Mouse (Mus musculus) adrenal gland (tissue): ENCODE measurements around the gene Clcn2.

Experiments used
- intact Hi-C: fragments of 180-260 bp; cut with DNase I; formaldehyde crosslinking; loops from one replicate; pipeline ENCODE4 v1.15.1; 2025

Clcn2 gene

DNA sequence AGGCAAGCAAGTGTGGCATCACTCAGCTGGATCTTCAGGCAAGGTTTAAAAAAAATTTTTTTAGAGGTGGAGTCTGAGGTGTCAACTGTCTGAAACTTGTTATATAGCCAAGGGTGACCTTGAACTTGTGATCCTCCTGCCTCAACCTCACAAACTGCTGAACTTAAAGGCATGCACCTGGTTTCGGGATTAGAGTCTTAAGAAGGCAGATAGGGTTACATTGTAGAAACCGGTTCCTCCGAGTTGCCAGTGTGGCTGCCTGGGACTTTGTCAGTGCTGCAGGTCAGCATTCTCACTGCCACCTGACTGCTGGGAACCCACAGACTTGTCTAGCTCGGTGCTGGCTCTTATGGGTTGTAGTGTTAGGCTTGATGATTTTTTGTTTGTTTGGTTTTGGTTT lies 5.7 kb upstream of the Clcn2 start:
- intact Hi-C loops, result no loop called here

DNA sequence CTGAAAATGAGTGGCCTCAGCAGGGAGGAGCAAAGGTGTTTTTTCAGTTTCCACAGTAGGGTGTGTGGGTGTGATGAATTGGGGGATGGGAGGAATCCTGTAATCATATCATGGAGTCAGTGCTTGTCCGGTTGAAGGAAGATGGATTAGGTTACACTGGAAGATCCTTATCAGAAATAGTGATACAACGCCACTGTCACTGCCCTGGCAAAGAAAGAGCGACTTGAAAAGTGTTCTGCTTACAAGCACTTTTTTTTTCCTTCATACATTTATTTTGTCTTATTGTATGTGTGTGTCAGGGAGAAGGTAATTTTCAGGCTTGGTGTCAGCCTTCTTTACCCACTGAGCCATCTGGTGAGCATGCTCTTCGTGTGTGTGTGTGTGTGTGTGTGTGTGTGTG lies 5.2 kb upstream of the Clcn2 start:
- intact Hi-C loops, result no loop called here

DNA sequence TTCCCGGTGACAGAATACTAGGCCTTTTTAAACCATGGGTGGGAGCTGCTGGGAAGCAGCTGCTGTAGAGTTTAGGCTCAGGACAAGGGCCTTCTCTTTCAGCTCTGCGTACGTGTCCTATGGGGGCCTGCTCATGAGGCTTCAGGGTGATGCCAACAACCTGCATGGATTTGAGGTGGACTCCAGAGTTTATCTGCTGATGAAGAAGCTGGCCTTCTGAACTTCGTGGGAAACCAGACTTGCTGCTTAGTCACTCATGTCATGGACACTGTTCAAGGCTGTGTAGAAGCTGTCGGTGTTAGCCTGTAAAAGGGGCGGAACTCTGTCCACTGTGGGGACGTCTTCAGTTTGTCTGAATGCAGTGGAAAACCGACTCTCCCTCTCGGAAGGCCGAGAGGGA lies 4.3 kb upstream of the Clcn2 start:
- intact Hi-C loops, result no loop called here

DNA sequence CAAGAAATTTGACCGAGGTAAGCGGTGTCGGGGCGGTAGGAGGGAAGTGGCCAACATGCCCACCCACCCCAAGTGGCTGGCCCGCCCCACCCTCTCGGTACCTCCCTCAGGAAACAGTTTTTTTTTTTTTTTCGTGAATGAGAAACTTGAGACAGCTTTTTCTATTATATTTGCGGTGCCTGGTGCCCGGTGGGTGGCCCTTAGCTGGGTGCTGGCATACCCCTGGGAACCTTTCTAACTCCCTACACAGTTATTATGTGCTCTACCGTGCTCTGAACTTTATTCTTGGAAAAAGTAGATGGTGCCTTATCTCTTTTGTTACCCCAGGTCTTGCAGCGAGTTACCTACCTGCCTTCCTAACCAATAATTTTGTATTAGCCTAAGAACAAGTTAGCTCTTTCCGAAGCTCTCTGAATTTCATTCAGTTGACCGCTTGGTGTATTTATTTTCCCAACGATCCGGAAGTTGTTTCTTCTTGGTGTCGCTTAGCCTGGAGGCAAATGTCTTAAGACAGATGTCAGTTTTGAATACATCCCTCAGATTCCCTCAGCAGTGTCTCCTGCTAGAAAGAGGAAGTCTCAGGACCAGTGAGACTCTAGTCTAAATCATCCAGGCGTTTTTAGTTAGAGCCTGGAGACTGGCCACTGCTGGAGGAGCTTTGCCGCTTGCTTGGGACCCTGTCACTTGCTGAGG lies 578 bp upstream of the Clcn2 start:
- intact Hi-C loops, result no loop called here

DNA sequence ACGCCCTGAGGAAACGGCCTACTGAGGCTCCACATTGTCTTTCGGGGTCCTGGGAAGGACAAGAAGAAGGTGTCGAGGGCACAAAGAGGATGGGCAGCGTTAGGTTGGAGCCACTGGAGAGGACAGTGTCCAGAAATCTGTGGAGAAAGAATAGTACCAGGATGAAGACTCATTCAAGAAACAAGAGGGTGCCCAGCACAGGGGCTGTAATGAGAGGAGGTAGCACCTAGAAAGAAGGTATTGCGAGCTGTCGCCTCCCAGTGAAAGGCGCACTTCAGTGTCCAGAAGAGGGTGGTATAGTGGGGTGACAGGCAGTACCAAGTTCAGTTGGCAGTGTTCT lies 735 bp downstream of the Clcn2 start:
- intact Hi-C loops, result no loop called here

DNA sequence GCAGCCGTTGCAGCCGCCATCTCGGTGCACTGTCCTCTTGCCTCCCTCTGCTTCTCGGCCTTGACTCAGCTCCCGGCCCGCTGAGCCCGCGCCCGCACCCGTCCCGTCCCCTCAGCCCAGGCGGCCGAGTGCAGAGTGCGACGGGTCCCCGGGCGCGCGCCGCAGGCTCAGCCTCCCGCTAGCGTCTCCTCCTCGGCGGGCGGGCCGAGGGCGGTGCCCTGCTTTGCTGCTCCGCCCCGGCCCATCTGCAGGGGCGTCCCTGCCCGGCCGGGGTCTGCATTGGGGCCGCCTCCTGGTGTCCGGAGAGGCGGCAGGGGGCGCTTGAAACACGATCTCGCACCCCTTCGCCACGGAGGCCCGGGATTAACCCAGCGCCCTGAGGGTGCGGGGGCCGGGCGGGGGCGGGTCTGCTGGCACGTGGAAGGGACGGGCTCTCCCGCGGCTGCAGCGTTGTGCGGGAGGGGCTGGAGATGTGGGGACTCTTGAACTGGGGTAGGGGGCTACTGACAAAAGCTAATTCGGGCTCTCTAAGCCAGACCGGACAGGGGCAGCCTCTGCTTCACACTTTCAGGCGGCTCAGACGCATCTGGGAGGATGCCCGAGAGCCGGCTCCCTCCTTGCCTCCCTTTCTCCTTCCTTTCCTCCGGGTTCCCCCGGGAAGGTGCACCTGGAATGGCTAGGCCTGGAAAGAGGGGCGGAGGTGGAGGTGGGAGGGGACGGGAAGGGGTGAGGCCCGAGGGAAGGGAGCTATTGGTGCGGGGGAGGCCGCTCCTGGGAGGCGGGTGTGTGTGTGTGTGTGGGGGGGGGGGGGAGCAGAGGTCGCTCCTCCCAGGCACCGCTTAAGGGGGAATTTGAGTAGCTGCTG lies 1.3 kb downstream of the Clcn2 start:
- intact Hi-C loops, result no loop called here

DNA sequence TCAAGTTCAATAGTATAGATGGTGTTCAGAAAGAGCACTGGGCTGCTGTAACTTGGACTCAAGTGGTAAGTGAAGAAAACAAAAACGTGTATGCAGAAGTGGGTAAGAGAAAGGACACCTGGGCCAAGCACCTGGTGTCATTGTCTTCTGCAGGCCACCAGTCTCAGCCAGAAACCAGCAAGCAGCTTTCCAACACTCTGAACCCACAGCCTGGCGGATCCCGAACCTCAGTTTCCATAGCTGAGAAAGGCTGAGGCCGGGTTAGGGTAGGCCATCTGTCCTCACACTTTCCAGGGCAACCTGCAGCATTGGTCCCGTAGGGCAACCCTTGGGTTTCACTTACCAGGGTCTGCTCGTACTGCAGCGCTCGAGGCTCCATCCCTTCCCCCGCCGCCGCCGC lies 2.0 kb downstream of the Clcn2 start:
- intact Hi-C loops, result no loop called here

DNA sequence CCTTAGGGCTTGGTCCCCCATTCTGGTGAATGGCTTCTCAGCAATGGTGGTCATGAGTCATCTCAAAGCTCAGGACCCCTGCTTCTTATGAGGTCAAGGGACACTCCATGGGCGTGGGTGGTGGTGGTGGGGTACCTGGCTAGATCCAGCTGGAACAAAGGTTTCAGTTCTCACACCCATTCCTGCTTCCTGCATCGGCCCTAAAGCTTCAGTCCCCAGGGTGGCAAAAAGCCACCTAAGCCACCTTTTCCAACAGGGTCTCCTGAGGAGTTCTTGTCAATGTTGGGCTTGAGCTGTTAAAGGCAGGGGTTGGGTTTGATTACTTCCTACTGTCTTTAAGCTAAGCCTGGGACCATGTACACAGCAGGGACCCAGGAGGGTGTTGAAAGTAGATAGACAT lies 2.4 kb downstream of the Clcn2 start:
- intact Hi-C loops, result no loop called here

GRCm38 (mm10) chr16:20714307-20715080 lies 3.1 kb downstream of the Clcn2 start:
- intact Hi-C loops, result loop anchor here (5.0 kb wide), 1 partner anchor 37 kb away; no protein-coding TSS in a partner anchor

DNA sequence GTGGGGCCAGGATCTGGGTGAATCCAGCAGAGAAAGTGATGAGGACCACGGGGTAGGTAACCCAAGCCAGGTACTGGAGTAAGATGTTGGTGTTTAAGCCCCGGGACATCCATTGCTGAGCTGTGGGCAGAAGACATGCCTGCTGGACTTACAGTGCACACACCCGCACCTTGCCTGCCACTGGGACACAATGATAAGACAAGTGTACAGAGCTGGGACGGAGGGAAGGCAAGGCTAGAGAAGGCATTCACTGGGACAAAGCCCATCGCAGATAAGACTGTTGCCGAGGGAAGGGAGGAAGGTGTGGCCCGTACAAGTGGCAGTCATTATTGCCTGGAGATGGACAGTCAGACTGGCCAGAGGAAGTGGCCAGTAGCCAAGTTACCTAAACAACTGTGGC lies 4.7 kb downstream of the Clcn2 start:
- intact Hi-C loops, result loop anchor here (5.0 kb wide), 1 partner anchor 36 kb away; no protein-coding TSS in a partner anchor

- intact Hi-C loops, result loop anchor here (5.0 kb wide), 1 partner anchor 35 kb away; no protein-coding TSS in a partner anchor
Observed at GRCm38 (mm10) chr16:20712190-20712589, 5.4 kb downstream of the Clcn2 start.

DNA sequence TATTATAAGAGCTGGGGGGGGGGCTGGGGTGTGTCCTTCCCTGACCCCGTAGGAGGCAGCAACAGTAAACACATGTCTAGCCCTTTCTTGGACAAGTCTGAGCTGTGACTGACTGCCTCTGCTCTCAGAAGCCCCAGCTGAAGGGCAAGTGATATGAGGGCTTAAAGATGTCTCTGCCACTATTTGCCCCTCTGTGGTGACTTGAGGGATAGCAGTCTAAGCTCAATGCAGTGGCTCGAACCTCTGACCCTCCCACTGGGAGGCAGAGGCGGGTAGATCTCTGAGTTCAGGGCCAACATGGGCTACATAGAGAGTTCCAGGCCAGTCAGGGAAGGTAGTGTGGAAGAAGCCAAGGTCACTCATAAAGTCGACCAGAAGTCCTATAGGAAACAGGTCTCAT lies 6.7 kb downstream of the Clcn2 start:
- intact Hi-C loops, result loop anchor here (5.0 kb wide), 1 partner anchor 34 kb away; no protein-coding TSS in a partner anchor

DNA sequence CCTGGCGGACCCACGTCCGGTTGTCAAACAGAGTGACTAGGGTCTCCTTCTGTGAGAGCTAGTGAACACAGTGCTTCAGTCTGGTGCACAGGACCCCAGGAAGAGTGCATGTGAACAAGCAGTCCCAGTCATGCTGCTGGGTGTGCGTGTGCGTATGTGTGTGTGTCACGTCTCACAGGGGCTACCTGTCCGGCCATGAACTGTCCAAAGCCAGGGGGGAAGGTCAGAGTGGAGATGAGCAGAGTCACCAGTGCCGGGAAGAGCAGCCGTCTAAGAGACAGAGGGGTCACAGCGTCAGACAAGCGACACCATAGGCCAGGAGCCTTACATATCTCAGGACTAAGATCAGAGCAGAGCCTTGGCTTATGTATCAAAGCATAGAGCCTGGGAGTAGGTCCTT lies 7.2 kb downstream of the Clcn2 start:
- intact Hi-C loops, result loop anchor here (5.0 kb wide), 1 partner anchor 33 kb away; no protein-coding TSS in a partner anchor

DNA sequence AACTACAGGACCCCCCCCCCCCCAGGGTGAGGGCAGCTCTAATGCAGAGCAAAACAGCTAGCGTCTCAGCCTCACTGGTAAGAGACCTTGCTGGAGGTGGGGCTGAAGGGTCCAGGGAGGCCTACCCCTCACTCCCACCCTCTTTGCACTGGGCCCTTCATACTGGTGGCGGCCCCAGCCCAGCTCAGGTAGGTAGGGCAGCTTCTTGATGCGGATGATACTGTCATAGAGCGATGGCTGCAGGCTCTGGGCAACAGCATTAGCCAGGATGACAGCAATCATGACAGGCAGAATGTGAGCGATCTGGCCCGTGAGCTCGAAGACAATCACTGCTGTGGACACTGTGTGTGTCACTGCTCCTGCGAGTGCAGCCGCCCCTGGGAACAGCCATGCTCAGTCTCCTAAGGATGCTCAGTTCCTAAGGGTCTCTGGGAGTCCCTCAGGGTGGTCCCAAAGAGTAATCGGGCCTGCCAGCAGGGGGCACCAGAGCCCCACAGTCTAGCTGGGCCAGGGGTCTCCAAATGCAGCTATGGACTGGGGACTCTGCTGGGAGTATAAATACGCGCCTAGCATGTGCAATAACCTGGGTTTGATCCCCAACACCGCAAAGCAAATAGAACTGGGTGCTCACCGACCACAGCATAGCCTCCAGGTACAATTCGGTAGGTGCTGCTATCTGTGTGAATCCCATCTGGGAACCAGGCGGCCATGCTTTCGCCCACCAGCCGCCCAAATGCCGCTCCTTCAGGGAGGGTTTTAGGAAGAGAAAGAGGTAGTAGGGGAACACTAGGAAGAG lies 8.4 kb downstream of the Clcn2 start:
- intact Hi-C loops, result no loop called here

GRCm38 (mm10) chr16:20708220-20708938 lies 9.2 kb downstream of the Clcn2 start:
- intact Hi-C loops, result no loop called here

- intact Hi-C loops, result no loop called here
Observed at GRCm38 (mm10) chr16:20706407-20707055, 11.0 kb downstream of the Clcn2 start.

DNA sequence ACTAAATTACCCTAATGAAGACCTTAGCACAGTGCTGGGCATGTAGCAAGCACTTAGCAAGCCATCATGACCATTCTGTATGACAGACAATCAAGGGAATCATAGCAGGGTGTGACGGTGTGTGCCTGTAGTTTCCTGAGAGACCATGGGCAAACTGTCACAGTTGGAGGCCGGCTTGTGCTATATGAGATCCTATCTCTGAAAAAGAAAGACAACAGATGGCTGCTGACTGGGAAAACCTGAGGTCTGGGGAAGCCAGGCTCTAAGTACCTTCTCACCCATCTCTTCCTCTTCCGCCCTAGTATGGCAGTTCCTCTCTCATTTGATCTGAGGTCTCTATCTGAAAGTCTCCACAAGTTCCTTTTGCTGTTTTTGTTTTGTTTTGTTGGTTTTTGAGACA lies 11.8 kb downstream of the Clcn2 start:
- intact Hi-C loops, result no loop called here

DNA sequence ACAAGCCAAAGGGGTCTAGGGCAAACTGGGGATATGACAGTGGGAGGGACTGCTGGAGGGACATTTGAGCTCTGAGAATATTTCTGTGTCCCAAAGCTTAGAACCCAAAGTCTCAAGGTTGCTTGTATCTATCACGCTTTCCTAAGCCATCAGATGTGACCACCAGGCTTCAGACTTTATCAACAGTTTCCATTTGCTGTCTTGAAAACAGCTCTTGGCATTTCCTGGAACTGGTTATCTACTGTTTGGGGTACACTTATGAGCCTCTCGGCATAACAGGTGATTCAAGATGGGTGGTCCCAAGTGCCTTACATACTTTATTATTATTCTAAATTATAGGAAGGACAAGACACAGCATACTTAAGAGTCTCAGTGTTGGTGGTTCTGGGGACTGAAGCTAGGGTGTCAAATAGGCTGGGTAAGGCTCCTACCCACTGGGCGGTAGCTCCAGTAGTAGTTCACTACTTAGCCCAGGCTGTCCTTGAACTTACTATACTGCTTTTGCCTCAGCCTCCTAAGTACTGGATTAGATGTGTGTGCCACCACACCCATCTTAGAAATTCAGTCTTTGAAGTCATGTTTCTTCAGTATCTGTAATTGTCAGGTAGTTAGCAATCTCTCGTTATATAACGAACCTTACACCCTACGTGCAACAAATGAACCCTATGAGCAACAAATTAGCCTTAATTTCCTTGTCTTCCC lies 13.7 kb downstream of the Clcn2 start:
- intact Hi-C loops, result no loop called here

DNA sequence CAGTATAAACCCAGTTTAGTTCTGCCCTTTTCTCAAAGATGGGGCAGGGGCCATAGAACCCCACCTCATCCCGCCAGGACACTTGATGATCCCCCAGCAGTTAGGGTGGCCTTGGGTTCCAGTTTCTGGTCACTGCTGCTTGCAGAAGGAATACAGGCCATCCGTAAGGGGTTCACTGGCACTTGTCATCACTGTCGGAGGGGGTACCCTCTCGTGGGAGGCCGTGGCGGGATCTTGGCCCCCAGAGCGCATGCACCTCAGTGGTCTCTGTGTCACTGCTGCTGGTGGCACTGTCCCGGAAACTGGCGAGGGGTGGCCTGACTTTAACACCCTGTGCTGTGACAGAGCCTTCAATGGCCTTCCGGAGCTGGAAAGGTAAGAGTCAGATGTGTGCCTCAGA lies 14.5 kb downstream of the Clcn2 start:
- intact Hi-C loops, result no loop called here
